Mouse (Mus musculus): ENCODE results near the gene Klhl12.
"Not testable (repeated sequence)": the region's sequence is repeated elsewhere in the genome, so short reads cannot be mapped to it uniquely, and the experiment has no call there.

Klhl12 gene

GRCm38 (mm10) chr1:134435414-134435813, 19.9 kb upstream of the Klhl12 start:
- ChIA-PET POLR2A (interaction anchor here in 2 of 4 experiments (0.9 to 1.6 kb wide), 8 partner anchors 9 to 56 kb away, joined by 3 to 7 read pairs (median 4); partner anchors contain the start of genes Adipor1 (in 1 of the 2) and Klhl12 (in 1 of the 2)), CTCF (interaction anchor here in 1 of 4 experiments (1.2 kb wide), 1 partner anchor 16 kb away, joined by 4 read pairs; no protein-coding TSS in a partner anchor)

DNA sequence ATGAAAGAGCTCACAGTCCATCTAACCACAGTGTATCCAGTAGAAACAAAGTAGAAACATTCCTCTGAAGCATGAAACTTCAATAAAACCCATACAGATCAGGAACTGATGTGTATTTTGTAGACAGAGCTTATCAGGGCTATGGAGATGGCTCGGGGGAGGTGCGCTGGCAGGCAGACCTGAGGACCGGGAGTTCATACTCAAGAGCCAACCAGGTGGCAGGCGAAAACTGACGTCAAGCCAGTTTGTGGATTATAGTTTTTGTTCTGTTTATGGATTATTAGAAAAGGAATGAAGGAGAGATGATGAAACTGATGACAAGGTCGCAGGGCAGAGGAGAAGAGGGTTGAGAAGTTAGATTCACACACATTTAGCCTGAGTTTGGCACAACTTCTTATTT, 14.9 kb upstream of the Klhl12 start:
- CTCF ChIA-PET = interaction anchor here in 1 of 4 experiments (0.7 kb wide), 1 partner anchor 10 kb away, joined by 3 read pairs; no protein-coding TSS in a partner anchor
- POLR2A ChIA-PET = interaction anchor here in 2 of 4 experiments (0.8 to 1.1 kb wide), 3 partner anchors 11 to 15 kb away, joined by 3 to 6 read pairs (median 4); partner anchors contain the start of gene Klhl12 (in 1 of the 2)

DNA sequence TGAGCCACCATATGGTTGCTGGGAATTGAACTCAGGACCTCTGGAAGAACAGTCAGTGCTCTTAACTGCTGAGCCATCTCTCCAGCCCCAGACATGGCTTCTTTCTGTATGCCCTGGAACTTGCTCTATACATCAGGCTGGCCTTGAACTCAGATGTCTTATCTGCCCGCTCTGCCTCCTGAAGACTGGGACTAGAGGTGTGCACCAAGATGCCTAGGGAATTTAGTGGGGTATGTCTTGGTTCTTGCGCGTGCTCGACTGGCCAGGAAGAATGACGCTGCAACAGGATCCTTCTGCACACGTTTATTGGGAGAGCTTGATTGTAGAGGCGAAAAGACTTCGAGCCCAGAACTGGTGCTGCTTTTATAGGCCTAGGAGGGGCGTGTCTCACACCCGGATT, 13.6 kb upstream of the Klhl12 start:
- CTCF ChIA-PET, POLR2A ChIA-PET: not testable (repeated sequence)

- ChIA-PET POLR2A (interaction anchor here in 2 of 4 experiments (0.6 to 2.3 kb wide), 3 partner anchors 9 to 27 kb away, joined by 3 to 4 read pairs (median 3); partner anchors contain the start of gene Adipor1 (in 1 of the 2)), CTCF (interaction anchor here in 1 of 4 experiments (0.8 kb wide), 1 partner anchor 186 kb away, joined by 3 read pairs; no protein-coding TSS in a partner anchor)
Observed at GRCm38 (mm10) chr1:134442394-134442793, 12.9 kb upstream of the Klhl12 start.

DNA sequence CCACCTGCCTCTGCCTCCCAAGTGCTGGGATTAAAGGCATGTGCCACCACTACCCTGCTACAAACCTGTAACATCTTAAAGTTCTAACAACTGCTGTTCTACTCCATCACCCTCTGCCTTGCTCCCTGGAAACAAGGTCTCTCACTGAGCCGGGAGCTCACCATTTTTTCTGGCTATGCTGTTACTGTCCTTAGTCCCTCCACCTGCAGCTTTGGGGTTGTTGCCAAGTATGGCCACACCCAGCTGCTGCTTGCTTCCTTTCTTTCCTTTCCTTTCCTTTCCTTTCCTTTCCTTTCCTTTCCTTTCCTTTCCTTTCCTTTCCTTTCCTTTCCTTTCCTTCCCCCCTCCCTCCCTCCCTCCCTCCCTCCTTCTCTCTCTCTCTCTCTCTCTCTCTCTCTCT, 12.0 kb upstream of the Klhl12 start:
- CTCF ChIA-PET = interaction anchor here in 1 of 4 experiments (0.8 kb wide), 1 partner anchor 185 kb away, joined by 3 read pairs; no protein-coding TSS in a partner anchor
- POLR2A ChIA-PET = interaction anchor here in 2 of 4 experiments (0.5 to 2.3 kb wide), 10 partner anchors 10 to 206 kb away, joined by 3 to 7 read pairs (median 3); partner anchors contain the start of genes Klhl12 (in 2 of the 2) and Adipor1 (in 1 of the 2)

DNA sequence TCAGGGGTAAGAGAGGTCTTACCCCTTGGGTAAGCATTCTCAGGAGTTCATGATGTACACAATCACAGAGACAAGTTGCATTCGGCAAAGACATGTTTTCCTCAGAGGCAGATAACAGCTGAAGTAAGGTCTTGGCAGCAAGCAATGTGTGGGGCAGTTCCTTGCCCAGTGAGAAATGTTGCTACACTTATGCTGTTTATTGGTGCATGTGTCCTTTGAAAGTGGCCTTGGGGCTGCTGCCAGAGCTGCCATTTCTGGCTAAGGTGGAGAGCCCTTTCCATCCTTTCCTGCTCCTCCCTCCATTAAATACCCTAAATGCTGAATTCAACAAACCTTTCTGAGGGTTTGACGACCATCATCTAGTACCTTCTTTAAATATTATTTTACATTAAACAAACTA, 9.9 kb upstream of the Klhl12 start:
- ChIA-PET CTCF (no interaction called here), POLR2A (interaction anchor here in 1 of 4 experiments (0.9 to 1.7 kb wide), 2 partner anchors 10 to 25 kb away, joined by 3 to 10 read pairs; partner anchors contain the start of gene Klhl12)

DNA sequence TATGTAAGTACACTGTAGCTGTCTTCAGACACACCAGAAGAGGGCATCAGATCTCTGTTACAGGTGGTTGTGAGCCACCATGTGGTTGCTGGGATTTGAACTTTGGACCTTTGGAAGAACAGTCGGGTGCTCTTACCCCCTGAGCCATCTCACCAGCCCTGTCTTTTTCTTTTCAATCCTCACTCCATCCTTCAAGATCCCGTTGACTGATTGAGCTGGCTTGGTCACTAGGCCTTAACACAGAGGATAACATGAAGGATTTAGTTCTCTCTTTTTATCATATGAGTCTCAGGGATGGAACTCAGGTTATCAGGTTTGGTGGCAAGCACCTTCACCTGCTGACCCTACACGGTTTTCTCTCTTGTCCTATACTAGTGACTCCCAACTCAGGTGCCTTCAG, 6.8 kb upstream of the Klhl12 start:
- CTCF ChIA-PET = interaction anchor here in 3 of 4 experiments (0.6 to 1.2 kb wide), 5 partner anchors 9 to 810 kb away, joined by 3 to 7 read pairs (median 4); partner anchors contain the start of gene Elf3 (in 1 of the 3)
- POLR2A ChIA-PET = interaction anchor here (0.5 to 1.3 kb wide), 10 partner anchors 9 to 856 kb away, joined by 3 read pairs; no protein-coding TSS in a partner anchor

- ChIA-PET CTCF (interaction anchor here in 2 of 4 experiments (0.6 to 1.9 kb wide), 3 partner anchors 10 to 116 kb away, joined by 3 to 6 read pairs (median 3); no protein-coding TSS in a partner anchor), POLR2A (interaction anchor here in 1 of 4 experiments (1.7 to 3.1 kb wide), 3 partner anchors 12 to 42 kb away, joined by 9 to 13 read pairs (median 9); partner anchors contain the start of gene Adipor1)
Observed at GRCm38 (mm10) chr1:134450201-134450600, 5.1 kb upstream of the Klhl12 start.

DNA sequence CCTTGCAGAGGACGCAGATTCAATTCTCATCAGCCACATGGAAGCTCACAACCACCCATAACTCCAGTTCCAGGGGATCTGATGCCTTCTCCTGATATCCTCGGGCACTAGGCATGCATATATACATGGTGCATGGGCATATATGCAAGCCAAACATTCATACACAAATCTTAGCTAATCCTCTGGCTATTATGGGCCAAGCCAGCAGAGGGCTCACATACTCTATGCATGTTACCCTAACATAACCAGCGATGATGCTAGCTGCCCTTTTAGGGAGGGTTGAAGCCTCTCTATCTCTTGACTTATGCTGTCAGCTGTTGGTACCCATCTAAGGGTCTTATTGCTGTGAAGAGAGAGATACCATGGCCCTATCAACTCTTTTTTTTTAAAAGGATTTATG, 4.3 kb upstream of the Klhl12 start:
- CTCF ChIA-PET = interaction anchor here (0.5 to 1.9 kb wide), 22 partner anchors 11 to 933 kb away, joined by 3 to 7 read pairs (median 3); partner anchors contain the start of genes Adipor1 (in 1 of the 4) and Cyb5r1 (in 1 of the 4)
- POLR2A ChIA-PET = interaction anchor here in 3 of 4 experiments (0.6 to 3.1 kb wide), 20 partner anchors 9 to 486 kb away, joined by 3 to 13 read pairs (median 4); partner anchors contain the start of genes Adipor1 (in 1 of the 3), Btg2 (in 1 of the 3) and Rabif (in 1 of the 3)

DNA sequence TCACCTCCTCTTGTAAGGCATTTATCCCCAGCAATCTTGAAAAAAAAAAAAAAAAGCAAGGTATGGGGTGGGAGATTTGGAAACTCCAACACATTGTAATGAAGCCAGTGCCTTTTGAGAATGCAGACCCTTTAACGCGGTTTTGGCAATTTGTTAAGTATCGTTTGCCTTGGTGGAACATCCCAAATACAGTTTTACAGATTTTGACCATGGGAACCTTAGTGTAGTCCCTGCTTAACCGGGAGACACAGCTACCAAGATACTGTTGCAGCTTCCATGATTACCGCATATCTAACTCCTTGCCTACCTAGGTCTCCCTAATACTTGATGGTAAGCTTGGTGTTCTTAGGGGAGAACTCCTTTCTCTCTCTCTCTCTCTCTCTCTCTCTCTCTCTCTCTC, 729 bp downstream of the Klhl12 start:
- ChIA-PET CTCF (interaction anchor here in 2 of 4 experiments (0.6 to 1.1 kb wide), 5 partner anchors 21 to 1303 kb away, joined by 3 to 13 read pairs (median 3); no protein-coding TSS in a partner anchor), POLR2A (interaction anchor here (0.6 to 4.3 kb wide), 78 partner anchors 8 to 844 kb away, joined by 3 to 52 read pairs (median 5); partner anchors contain the start of genes Adipor1 (in 3 of the 4), Cyb5r1 (in 3 of the 4), Rabif (in 3 of the 4) and Btg2 (in 1 of the 4))

GRCm38 (mm10) chr1:134458139-134458727, 2.9 kb downstream of the Klhl12 start:
- POLR2A ChIA-PET = interaction anchor here in 2 of 4 experiments (1.0 to 4.3 kb wide), 5 partner anchors 11 to 649 kb away, joined by 3 to 52 read pairs (median 4); partner anchors contain the start of gene Rabif (in 2 of the 2)
- CTCF ChIA-PET = no interaction called here

DNA sequence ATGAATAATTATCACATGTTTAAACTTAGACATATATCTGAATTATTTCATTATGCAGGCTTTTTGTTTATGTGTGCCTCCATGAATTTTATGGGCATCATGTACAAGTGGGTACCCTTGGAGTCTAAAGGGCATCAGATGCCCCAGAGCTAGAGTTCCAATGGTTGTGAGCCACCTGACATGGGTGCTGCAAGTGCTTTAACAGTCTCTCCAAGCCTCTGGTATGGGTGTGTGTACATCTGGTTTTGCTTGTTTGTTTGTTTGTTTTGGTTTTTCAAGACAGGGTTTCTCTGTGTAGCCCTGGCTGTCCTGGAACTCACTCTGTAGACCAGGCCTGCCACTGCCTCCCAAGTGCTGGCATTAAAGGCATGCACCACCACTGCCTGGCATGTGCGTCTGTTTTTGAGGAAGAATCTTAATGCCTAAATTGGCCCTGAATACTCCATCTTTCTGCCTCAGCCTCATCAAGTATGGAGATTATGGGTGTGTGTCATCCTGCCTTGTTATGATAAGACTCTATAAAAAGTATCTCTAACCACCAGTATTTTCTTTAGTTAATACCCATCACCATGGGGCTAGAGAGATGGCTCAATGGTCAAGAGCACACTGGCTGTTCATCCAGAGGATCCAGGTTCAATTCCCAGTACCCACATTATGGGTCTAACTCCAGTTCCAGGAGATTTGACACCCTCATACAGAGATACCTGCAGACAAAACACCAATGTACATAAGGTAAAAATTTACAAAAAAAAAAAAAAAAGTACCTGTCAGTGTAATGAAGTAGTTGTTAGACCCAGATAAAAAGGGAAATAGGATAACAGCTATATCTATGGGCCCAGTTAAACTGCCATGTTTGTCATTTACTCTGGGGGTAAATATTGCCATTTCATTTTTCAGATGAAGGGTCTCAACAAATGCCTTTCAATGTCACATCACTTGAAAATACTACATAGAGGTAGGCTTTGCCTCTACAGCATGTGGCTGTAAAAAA, 5.3 kb downstream of the Klhl12 start:
- CTCF ChIA-PET = interaction anchor here in 2 of 4 experiments (0.6 to 0.7 kb wide), 5 partner anchors 58 to 247 kb away, joined by 3 to 7 read pairs (median 5); partner anchors contain the start of gene Tmem183a (in 1 of the 2)
- POLR2A ChIA-PET = no interaction called here

DNA sequence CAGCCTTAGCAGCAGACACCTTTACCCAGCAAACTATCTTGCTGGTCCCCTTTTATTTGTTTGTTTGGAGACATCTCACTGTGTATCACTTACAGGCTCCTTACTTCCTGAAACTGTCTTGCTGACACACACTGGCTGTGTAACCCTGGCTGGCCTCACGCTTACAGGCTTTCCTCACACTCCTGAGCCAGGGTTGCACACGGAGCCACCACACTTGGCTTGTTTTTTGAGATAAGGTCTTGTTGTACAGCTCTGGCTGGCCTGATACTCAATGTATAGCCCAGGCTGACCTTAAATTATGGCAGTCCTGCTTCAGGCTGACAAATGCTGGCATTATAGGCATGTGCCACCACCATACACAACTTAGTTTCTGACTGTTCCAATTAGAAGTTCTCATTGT, 29.3 kb downstream of the Klhl12 start:
- CTCF ChIA-PET = no interaction called here
- POLR2A ChIA-PET = interaction anchor here in 1 of 4 experiments (0.8 kb wide), 1 partner anchor 48 kb away, joined by 3 read pairs; no protein-coding TSS in a partner anchor

DNA sequence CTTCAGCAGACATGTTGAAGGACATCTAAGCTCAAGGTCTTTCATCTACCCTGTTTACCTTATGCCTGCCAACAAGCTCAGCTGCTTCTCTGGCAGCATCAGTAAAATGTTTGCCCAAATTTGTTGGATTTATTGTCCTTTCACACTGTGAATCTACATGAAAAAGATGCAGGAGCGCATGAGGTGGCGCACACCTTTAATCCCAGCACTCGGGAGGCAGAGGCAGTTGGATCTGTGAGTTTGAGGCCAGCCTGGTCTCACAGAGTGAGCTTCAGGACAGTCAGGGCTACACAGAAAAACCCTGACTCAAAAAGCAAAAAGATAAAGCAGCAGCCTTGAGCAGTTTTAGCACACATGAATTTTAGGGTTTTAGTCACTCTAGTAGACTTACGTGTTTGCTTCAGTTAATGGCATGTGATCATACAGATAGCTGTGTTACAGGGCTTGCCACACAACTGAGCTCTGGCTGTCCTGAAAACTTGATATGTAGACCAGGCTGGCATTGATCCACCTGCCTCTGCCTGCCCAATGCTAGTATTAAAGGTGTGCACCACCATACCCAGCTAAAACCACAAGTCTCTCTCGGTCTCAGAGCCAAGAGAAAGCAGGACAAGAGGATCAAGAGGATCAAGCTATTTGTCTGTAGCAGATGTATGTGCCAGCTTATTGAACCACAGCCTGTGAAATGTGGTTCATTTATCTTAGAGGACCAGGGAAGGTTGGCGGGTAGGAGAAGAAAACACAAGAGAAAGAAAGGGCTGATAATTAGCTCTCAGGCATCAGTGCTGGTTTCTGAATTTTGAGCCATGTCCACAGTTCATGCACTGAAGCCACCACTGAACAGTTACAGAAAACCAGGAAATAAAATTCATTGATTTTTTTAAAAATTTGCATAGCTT, 35.8 kb downstream of the Klhl12 start:
- ChIA-PET POLR2A (interaction anchor here (0.6 to 7.2 kb wide), 54 partner anchors 10 to 1019 kb away, joined by 3 to 96 read pairs (median 4); partner anchors contain the start of genes Klhl12 (in 3 of the 4), Adipor1 (in 1 of the 4), Cyb5r1 (in 1 of the 4) and Kdm5b (in 1 of the 4)), CTCF (interaction anchor here in 3 of 4 experiments (0.6 to 1.1 kb wide), 3 partner anchors 28 to 75 kb away, joined by 3 to 4 read pairs (median 3); partner anchors contain the start of gene Kdm5b (in 1 of the 3))

DNA sequence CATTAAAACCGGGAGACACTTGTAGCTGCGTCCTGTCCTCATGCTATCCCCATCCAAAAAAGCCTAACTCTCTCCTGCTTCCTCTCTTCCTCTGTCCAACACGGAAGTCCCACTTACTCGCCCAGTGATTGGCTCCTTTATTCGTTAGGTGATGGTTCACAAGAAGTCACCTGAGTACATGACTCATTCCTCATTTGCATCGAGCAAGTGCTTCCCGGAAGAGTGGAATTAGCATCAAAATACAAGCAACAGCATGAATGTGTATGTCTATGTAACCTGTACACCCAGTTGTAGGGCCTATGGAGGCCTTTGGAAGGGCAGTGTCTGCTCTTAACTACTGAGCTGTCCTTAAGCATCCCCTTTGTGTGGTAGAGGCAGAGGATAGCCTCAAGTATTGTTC, 36.9 kb downstream of the Klhl12 start:
- POLR2A ChIA-PET = interaction anchor here (0.6 to 7.2 kb wide), 56 partner anchors 9 to 1018 kb away, joined by 3 to 96 read pairs (median 5); partner anchors contain the start of genes Cyb5r1 (in 2 of the 4) and Klhl12 (in 2 of the 4)
- CTCF ChIA-PET = interaction anchor here in 2 of 4 experiments (1.1 to 1.6 kb wide), 2 partner anchors 26 to 41 kb away, joined by 4 to 6 read pairs; no protein-coding TSS in a partner anchor

- CTCF ChIA-PET = interaction anchor here in 1 of 4 experiments (1.6 kb wide), 1 partner anchor 42 kb away, joined by 6 read pairs; no protein-coding TSS in a partner anchor
- POLR2A ChIA-PET = interaction anchor here in 3 of 4 experiments (0.6 to 7.2 kb wide), 25 partner anchors 8 to 406 kb away, joined by 3 to 96 read pairs (median 9); partner anchors contain the start of genes Cyb5r1 (in 2 of the 3) and Klhl12 (in 2 of the 3)
Observed at GRCm38 (mm10) chr1:134493496-134493895, 38.2 kb downstream of the Klhl12 start.

Measured in embryonic stem cell, embryonic (primary cell).